Mouse (Mus musculus): Measurements from ENCODE around the gene Carm1.

- TF ChIP-seq CTCF (IDR thresholded peaks at IDR 0.05; ENCODE audit: borderline replicate concordance, extremely low read depth, insufficient read depth, insufficient read length): no peak
- TF ChIP-seq POLR2A (IDR thresholded peaks at IDR 0.05; ENCODE audit: borderline replicate concordance, extremely low read depth, insufficient read depth, insufficient read length, poor library complexity, severe bottlenecking): no peak
These were observed 42.8 kb downstream of the Carm1 start for GRCm38 (mm10) chr9:21589538-21589937.
